Mouse (Mus musculus): ENCODE data around the gene Cep128.
"Not testable (repeated sequence)": the region's sequence is repeated elsewhere in the genome, so short reads cannot be mapped to it uniquely, and the experiment has no call there.

The Cep128 gene

DNA sequence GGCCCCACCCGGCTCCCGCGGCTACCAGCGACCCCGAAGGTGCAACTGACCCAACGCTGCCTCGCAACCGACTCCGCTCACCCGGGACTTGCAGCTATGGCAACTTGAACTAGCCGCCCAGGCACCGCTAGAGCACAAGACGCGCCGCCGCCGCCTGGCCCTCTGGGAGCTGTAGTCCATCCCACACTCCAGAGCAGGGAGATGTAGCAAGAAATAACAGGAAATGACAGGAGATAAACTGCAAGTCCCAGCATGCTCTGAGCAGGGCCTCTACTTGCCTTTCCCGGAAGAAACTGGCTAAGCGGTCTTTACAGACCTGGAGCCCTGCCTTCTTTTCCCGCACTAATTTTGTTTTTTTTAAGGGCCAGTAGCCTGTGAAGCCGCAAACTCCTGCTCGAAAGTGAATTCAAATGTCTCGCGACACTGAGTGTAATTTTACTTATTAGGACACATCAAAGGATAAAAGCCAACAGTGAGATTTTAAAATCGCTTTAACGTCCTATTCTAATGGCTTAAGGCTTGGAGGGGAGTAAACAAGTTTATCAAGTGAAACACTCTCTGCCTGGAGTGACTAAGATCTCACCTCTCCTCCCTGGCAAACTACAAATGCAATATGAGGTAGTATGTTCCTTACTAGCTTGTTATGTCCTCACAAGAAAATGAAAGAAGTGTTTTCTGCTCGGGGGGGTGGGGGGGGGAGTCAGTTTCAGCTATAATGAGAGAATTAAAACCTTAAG lies at the start of gene Cep128, which contains the start of gene Tshr:
TSS of gene Cep128 (minus strand) at position 129 of the 737 bp plus-strand sequence.
TSS of gene Tshr (plus strand) at position 283 of the 737 bp plus-strand sequence.
- DNase-seq = peak; percentile 93 to 95

DNA sequence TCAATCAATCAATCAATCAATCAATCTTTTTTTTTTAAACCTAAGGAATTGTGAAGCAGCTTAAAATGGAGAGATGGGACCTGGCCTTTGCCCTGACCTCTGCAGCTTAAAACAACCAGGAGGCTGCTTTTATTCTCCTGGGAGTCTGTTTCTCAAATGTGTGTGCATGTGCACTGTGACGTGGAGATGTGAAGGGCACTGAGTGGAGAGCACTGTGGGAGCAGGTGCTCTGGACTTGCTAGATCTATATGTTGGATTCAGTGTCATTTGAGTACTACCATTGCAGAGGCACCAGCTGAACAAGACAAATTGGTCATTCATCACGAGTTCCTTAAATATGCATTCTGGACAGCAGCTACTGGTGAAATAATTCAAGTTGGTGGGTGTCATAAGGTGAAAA lies 42.9 kb upstream of the Cep128 start:
- no peak for DNase-seq

DNA sequence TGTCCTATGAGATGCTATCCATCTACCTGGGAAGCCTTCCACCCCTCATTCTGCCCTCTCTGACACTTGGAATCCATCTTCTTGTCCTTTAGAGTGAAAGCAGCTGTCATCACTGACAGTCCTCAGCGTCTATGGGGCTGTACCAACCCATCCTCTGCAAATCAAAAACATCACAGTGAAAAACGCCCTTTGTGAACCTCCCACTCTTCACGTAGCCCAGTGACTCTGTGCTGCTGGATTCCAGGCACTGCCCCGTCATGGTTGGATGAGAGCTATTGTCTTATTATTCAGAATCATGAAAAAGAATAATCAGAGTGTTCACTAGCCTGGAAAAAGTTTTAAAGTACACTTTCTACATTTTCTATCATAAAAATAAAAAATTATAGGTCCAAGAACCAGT lies 42.3 kb upstream of the Cep128 start:
- no peak for DNase-seq

DNA sequence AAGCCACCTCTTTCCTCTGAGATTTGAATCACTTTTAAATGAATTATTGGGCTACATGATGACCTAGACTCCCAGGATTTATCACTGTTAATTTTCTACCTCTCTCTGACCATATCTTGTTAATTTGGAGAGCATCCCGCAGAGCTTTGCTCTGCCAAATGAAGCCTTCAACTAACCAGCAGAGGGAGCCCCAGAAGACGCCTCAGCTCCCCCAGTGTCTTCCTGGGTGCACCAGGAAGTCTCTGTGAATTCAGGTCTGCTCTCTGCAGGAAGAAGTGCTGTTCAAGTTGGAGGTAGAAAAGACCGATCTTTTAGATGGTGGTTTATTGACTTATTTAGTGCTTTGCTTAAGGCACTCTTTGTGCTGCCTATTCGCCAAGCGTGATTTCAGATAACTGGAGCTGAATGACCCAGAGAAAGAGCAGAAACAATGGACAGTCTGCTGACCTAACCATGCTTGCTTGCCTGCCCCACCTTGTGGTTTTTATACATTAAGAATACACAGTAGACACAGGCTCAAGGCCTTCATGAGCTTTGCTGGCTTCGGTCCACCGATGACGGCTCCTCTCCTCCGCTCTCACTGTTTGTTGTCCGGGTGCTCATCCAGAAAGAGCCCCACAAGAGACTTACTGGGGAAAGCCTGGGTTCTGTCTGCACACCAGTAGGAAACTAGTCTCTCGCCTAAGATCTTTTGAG lies 39.1 kb upstream of the Cep128 start:
- DNase-seq = peak in 1 of 2 experiments; percentile 39

DNA sequence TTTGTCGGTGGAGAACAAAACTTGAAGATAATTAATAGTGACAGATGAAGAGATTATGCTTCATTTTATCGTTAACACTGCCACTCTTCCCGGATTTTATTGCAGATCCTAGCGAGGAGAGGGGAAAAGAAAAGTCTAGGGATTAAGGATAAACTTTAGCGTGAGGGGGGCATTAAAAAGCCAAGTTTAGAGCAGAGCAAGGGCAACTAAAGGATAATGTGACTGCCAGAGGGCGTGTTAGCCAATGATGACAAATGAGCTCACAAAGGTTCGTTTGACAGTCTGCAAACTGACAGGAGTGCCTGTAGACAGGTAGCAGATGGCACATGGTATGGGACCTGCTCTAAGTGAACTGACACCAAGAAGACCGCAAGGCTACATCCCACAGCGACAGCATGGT lies 37.1 kb upstream of the Cep128 start:
- DNase-seq = no peak

DNA sequence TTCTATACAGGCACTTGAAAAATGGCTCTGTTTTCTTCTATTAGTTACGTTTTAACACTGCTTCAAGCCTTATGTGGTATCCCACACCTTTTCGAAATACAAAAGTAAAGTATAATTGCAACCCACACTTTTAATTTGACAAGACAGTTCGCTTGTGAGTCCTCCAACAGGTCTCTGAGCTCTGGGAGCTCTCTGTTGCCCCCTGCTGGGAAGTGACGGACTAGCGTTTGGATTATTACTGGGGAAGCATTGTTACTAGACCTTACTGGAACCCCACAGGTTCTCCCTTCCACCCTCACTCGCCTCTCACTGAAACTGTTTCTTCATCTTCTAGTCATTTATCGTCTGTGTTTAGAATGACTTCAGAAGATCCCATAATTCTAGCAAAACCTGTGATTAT lies 34.6 kb upstream of the Cep128 start:
- DNase-seq = peak; percentile 64 to 77

DNA sequence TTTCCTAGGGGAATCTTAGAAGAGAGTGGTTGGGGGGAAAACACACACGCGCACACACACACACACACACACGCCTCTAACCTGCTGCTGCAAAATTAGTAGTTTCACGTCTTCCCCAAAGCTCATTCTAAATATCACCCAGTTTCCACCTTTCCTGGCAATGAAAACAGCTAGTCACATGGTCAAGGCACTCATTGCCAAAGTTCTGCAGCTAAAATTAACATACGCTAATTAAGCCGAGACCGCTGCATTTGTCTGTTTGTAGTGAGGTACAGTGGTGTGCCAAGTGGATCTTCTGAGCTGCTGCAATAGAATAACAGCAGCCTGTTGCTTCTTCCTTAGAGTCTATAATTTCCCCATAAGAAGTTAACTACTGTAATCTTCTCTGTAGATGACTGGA lies 32.6 kb upstream of the Cep128 start:
- peak in 1 of 2 experiments; percentile 9 for DNase-seq

DNA sequence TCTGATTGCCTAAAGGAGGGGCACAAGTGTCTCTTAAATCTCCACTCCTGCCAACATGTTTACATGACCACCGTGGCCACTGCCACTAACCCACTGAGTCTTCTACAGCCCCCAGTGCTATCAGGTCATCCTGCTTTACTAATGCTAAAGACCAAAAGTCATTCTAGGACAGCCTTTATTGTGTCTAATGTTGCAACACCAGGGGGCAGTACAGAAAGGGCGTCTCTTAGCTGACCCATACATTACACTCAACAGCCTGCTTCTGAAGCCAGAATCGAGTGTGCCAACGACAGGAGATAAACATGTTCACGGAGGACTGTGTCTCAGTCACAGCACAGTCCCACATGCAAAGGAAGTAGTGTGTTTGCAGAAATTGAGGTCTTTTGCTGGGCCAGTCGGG lies 30.9 kb upstream of the Cep128 start:
- no peak for DNase-seq

DNA sequence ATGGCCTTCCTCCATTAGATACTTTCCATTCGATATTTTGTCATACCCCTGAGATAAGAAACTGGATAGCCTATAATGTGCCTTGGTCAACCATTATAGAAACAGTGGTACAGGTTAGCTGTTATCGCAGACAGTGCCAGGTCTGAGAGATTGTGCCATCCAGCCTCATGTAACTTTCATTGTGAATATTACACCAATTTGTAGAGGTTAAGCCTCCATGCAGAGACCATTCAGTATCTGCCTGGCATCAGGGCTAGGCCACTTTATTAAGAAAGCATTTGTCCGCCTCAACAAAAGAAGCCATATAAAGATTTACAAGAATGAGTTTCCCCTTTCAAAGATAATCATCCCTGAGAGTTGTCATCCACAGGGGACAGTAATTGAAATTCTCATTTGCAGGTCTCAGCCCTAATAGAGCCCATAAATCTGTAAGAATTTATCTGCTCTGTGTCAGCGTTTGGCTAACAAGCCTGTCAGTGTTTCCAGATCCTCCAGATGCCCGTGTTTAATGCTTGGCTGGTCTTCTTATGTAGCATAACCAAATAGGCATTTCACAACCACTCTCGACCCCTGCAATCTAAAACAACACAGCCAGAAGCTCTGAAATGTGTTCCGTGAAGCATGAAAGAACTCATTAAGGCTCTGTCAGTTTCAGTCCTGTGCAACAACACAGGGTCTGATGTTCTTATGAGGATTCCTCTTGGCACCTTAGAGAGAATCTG lies 28.4 kb upstream of the Cep128 start:
- no peak for DNase-seq

DNA sequence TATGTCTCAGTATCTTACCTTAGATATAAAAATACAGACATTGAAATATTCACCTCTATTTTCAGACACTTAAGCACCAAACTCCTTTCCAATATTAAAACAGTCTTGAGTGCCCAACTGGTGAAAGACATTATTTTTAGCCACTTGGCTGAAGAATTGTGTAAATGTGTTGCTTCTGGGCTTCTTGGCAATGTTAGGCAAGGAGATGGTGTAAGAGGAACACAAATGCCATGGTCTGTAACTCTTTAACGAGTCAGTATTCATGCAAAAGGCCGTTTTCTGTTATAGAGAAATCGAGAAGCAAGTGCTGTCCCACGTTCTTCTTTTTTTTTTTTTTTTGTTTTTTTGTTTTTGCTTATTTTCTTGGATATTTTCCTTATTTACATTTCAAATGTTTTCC lies 26.1 kb upstream of the Cep128 start:
- DNase-seq = no peak

DNA sequence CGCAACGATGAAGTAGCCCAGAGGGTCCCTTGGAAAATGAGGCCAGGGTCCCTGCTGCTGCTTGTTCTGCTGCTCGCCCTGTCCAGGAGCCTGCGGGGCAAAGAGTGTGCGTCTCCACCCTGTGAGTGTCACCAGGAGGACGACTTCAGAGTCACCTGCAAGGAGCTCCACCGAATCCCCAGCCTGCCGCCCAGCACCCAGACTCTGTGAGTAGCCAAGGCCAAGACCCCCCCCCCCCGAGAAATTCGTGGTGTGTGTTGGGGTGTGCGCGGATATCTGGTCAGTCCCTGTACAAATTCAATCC lies 16.8 kb upstream of the Cep128 start:
- DNase-seq = peak in 1 of 2 experiments; percentile 40

DNA sequence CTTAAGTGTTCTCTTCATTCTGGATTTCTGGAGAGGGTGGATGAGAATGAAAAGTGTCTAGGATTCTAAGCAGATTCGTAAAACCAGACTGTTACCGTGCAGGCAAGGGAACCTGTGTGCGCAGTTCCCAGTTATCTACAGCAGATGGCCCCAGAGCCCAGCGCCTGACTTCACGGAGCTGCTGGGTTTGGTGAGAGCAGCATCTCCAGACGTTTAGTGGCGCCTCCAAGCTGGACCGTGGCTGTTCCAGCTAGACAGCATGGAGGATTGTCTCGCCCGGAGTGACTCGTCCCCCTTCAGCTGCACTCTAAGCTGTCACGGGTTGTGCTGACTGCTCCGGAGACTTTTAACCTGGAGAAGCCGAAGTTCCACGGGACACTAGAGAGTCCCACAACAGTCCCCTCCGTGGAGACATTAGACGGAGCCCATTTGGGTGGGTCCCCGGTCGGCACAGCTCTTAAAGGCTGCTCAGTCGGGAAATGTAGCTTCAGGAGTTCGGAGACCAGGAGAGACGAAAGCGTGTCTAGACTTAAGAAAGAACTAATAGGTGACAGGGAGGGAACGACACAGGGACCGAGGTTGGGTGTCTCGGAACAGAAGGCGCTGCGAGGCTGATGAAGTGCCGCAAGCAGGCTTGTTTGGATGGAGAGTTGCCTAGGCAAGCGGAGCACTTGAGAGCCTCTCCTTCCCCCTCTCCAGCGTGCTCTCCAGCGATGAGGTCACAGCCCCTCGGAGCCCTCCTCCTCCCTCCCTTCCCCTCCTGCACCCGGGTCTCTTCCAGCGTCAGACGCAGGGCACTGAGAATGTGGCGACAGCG lies 16.2 kb upstream of the Cep128 start:
- peak; percentile 72 to 77 for DNase-seq

DNA sequence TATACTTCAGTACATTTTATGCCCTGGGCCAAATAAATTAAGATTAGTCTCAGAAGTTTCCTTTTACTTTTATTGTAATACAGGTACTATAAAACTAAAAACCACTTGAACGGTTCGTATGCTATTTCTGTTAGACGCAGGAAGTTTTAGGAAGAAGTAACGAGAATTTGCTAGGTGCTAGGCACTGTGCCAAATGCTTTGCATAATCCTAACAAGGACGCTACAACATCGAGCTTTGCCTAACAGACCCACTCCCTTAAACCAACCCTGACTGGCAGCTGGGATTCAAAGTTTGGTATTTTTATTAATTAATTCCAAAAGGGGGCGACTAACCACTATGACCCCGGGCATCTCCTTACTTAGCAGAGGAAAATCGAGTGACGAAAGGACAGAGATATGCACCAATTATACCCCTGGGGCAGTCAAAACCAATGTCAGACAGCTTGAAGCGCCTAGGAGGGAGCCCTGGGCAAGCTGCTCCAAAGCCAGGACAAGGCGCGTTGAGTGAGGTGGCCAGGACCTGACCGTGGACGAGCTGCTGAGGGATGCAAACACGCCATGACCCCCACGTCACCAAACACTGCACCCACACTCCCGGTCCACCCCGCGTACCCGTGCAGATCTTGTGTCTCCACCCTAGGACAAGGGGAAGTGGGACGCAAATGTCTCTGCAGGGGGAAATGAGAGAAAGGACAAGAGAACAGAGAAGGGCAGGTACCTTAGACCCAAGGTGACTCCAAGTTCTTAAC lies 519 bp downstream of the Cep128 start:
- peak in 1 of 2 experiments; percentile 3 for DNase-seq

DNA sequence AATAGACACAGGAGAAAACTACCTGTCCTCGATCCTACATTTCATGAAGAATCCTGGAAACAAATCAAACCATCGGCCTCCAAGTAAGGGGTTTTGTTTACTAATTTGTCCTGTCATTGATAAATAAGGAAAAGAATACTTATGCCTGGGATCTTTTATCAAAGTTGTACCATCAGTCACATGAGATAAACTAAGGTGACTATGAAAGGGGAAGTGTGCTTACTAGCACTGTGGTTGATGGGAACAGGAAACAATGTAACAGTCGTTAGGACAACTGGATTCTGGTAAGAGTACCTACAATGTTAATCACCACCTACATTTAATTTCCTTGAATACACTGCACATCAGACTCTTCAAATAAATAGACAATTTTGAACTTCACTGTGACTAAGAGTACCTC lies 15.0 kb downstream of the Cep128 start:
- no peak for DNase-seq

DNA sequence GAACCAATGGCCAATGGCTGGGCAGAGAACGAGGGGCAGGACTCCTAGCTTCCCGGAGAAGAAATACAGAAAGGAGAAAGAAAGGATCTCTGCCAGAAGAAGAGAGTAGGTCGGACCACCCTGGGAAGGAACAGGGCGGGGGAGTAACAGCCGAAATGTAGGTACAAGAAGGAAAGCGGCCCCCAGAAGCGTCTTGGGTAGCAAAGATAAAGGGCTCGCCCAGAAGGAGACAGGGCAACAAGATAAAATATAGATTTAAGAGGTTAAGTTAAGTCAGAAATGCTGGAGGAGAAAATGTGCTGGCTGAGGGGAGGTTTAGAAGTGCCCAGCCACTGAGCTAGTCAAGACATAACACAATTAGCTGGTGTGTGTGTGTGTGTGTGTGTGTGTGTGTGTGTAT lies 30.4 kb downstream of the Cep128 start:
- no peak for DNase-seq

DNA sequence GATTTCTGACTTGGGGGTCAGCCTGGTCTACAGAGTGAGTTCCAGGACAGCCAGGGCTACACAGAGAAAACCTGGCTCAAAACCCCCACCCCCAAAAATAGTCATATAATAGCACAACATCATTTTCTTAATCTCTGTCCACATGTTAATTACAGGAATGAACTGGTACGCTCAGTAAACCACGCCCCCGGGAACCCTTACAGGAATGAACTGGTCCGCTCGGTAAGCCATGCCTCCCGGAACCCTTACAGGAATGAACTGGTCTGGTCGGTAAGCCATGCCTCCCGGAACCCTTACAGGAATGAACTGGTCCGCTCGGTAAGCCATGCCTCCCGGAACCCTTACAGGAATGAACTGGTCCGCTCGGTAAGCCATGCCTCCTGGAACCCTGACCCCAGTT lies 45.6 kb downstream of the Cep128 start:
- not testable (repeated sequence) for DNase-seq

DNA sequence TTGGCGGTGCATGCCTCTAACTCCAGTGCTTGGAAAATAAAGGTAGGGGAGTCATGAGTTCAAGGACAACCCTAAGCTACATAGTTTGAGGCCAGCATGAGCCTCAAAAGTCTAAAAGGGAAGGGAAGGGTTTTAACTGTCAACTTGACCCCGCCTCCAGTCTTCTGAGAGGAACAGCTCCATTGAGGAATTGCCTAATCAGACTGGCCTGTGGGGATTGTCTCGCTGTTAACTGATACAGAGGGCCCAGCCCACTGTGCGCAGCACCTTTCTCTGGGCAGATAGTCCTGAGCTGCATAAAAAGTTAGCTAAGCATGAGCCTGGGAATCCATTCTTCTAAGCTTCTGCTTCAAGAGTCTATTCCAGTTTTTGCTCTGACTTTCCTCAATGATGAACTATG lies 56.7 kb downstream of the Cep128 start:
- DNase-seq = no peak

DNA sequence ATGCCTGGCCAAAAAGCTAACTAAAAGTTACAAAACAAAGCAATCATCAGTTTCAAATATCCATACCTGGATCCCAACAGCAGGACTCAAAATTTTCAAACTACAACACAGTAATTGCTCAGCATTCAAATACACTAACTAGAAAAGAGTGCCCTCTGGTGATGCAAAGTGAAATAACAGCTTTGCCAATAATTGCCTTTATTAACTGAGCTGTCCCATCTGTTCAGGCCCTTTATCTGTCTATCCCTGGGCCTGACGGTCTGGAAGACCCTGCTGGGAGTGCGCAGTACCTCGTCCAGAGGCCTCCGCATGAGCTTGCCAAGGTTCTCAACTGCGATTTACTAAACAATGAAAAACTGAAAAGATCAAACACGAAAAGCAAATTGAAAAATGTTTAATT lies 58.1 kb downstream of the Cep128 start:
- peak in 1 of 2 experiments; percentile 48 for DNase-seq

DNA sequence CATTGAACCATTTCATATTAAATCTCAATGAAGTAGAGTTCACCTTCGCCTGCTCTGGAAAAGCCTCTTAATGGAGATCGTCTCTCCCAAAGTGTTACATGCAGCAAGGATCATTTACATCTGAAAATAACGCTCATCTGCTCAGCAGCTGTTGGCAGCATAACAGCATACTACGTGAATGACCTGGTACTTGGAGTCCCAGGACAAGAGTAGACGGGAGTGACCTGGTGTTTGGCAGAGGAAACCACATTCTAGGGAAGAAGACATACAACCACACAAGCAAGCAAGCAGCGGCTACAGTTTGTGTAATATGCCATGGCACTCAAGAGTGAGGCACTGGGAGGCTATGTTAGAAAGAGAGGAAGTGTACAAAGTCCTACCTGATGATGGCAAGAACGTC lies 69.2 kb downstream of the Cep128 start:
- DNase-seq = no peak

DNA sequence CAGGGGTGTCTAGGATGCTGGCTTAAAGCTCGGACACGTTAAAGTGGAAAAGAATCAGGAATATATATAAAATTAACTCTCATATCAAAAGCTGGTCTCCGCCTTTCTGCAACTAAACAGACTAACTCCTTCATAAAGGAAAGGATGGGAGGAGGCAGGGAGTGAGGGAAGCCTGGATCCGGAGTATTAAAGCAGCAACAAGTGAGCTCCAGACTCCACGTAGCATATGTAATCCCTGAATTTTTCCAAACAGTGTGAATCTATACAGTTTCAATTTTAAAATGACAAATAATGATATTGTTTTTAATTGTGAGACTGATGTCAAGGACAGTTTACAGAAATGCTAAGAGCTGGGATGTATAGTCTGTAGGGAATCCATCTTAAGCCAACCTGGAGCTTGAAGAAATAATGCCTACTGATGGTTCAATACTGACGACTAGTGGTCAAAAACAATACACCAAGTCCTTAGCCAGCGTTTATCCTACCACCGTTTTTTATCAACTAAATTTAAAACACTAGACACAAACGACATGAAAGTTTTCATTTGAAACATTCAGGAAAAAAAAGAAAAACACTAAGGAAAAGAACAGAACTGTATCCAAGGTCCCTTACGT lies 70.1 kb downstream of the Cep128 start:
- no peak for DNase-seq

DNA sequence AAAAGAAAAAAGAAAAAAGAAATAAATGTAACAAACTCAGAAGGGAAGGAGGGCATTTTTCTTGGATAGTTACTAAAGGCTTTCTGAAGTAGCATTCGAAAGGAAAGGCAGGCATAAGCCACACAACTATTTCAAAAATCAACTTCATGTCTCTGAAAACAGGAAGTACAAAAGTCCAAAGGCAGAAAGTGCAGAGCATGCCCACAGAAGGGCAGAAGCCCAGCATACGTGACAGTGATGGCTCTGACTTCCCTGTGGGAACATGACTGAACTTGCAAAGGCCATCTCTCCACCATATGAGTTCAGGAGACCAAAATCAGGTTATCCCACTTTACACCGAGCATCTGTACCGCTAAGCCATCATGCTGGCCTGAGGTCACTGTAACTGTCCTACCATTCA lies 71.6 kb downstream of the Cep128 start:
- no peak for DNase-seq

DNA sequence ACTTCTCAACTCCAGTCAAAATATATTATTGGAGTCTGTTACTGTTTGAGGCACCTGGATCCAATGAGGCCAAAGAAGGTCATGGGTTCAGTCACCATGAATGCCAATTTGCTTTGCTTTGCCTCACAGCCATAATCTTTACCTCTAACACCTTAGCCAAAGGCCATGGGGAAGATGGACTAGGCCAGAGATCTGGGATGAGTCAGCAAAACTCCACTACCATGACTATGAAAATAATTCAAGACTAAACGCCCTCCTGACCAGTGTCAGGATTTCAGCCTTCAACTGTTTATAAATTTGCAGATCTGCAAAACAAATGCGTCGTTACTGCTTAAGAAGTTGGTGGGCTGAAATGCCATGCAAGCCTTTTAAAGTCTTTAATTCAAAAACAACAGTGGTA lies 76.5 kb downstream of the Cep128 start:
- no peak for DNase-seq

Measured in kidney, postnatal 25 days (tissue).